Mouse (Mus musculus) liver, postnatal 0 days (tissue): Measurements from ENCODE around the gene Prkaca.

ENCODE experiments used
- CTCF ChIP-seq: sonication (generic); IDR thresholded peaks from 2 replicates; pipeline ENCODE4 v1.5.1; 2016; ENCODE audit warnings: antibody characterized with exemption, low read depth
- EP300 ChIP-seq: IDR thresholded peaks from 2 replicates; pipeline ENCODE4 v1.6.1; 2016; ENCODE audit warnings: antibody characterized with exemption, low read depth, mild to moderate bottlenecking

GRCm38 (mm10) chr8:83935435-83935834 is 37.4 kb upstream of the Prkaca start:
- TF ChIP-seq CTCF (no peak), EP300 (no peak)
